Mouse (Mus musculus): ENCODE results near the gene Ntm.

DNA sequence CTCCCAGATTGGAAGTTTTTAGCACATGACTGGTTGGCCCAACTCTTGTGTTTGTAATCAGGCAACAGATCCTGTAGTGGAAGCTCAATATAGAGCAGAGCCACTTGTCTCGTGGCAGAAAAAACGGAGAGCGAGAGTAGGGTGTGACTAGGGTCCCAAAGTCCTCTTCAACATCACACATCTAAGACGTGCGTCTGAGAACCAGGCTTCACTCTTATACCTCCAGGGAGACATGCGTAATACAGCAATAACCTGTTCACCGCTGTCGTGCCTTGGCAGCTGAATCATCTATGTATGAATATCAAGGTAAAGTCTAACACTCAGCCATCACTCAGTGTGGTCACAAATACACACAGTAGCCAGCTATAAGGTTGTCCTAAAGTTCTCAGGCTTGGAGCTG lies 412.8 kb downstream of the Ntm start:
- TF ChIP-seq CTCF (IDR thresholded peaks at IDR 0.05 in 2 of 3, conservative IDR thresholded peaks at IDR 0.05 in 1 of 3; ENCODE audit: control insufficient read depth in 1 of 3, insufficient read depth in 1 of 3, low read depth in 2 of 3, low read length in 3 of 3, poor library complexity in 1 of 3, severe bottlenecking in 1 of 3) (no peak), SMC3 (IDR thresholded peaks at IDR 0.05; ENCODE audit: low read depth, low read length) (no peak), ETS1 (IDR thresholded peaks at IDR 0.05; ENCODE audit: low read depth, low read length) (no peak), GATA1 (IDR thresholded peaks at IDR 0.05; ENCODE audit: low read depth, low read length) (no peak), SIN3A (IDR thresholded peaks at IDR 0.05; ENCODE audit: low read length) (no peak)

All from MEL (cell line).